Mouse (Mus musculus): Measurements from ENCODE around the gene Qk. TPM values are rescaled to one million over a fixed set of nuclear protein-coding genes. Genes with fewer than 3 reads are reported as not detected.

Gene Qk
- polyA plus RNA-seq, 1 experiment from 2014 or later = 42.5 TPM

- peak overlapping the region; percentile 25 for H3K4me3 ChIP-seq (replicated peaks)
- no peaks in the 10 kb centered on the region for H3K27me3 ChIP-seq
- H3K27ac ChIP-seq = 0 out of 2 replicates have a peak overlapping the region, but pooled peaks have one; percentile 1
- 43% methylated on average over 4 of the region's 4 CpGs for WGBS
- H3K4me1 ChIP-seq (replicated peaks) = peaks cover 26% of the 10 kb centered on the region
- no peaks in the 10 kb centered on the region; the same call in 1 of the 2 replicates for H3K36me3 ChIP-seq
- H3K4me2 ChIP-seq (replicated peaks) = peak overlapping the region; percentile 54
- H3K9me3 ChIP-seq = 0 out of 2 replicates have a peak, but pooled peaks cover 7% of the 10 kb centered on the region
- ATAC-seq = no peak
- H3K9ac ChIP-seq (replicated peaks) = no peak overlapping the region
Observed at GRCm38 (mm10) chr17:10321754-10322153, 2.1 kb upstream of the Qk start.

DNA sequence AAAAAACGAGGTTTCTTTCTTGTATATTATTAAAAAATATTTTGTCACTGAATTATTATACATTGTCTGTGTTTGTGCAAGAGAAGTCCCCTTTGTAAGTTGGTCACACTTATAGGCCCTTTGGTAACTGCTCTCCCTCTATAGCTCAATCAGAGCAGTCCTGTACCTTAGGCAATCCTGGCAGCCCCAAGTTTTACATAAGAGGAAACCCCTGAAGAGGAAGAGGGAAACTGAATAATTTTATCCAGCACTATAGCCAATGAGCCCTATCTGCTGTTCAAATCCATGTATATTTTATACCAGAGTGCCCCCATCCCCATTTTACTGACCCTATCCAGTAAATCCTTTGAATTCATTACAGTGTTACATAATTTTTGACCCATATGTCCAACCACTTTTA lies 1.4 kb upstream of the Qk start:
- no peak for ATAC-seq
- WGBS = 4% methylated on average over 1 of the region's 1 CpGs
- 0 out of 2 replicates have a peak, but pooled peaks cover 7% of the 10 kb centered on the region for H3K9me3 ChIP-seq
- H3K4me1 ChIP-seq (replicated peaks) = peaks cover 28% of the 10 kb centered on the region
- H3K9ac ChIP-seq (replicated peaks) = 0 out of 2 replicates have a peak overlapping the region, but pooled peaks have one; percentile 45
- H3K36me3 ChIP-seq = no peaks in the 10 kb centered on the region; the same call in 1 of the 2 replicates
- H3K27ac ChIP-seq = peak overlapping the region; percentile 1; the same call in 1 of the 2 replicates
- peak overlapping the region; percentile 54 for H3K4me2 ChIP-seq (replicated peaks)
- H3K4me3 ChIP-seq (replicated peaks) = peak overlapping the region; percentile 25
- H3K27me3 ChIP-seq = no peaks in the 10 kb centered on the region

DNA sequence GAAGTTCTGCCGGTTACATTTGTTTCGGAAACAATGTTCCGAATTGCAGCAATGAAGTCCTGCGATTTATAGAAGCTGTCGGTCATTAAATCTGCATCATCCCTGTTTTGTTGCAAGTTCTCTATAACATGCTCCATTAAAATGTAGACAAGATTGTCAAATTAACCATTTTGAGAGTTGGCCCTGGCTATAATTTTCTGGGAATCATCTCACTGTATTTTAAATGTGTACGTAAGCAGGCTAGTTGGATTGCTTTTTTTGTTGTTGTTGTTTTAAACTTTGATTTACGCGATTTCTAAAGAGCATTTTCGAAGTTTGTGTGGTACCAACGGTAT lies 769 bp upstream of the Qk start:
- H3K9ac ChIP-seq (replicated peaks) = peak overlapping the region; percentile 95
- H3K4me1 ChIP-seq (replicated peaks) = peaks cover 28% of the 10 kb centered on the region
- H3K9me3 ChIP-seq = 0 out of 2 replicates have a peak, but pooled peaks cover 6% of the 10 kb centered on the region
- H3K4me2 ChIP-seq (replicated peaks) = peak overlapping the region; percentile 58
- peak overlapping the region; percentile 90 for H3K4me3 ChIP-seq (replicated peaks)
- H3K27me3 ChIP-seq = no peaks in the 10 kb centered on the region
- 13% methylated on average over 10 of the region's 10 CpGs for WGBS
- peak overlapping the region; percentile 99 for H3K27ac ChIP-seq
- no peaks in the 10 kb centered on the region; the same call in 1 of the 2 replicates for H3K36me3 ChIP-seq
- ATAC-seq = no peak

DNA sequence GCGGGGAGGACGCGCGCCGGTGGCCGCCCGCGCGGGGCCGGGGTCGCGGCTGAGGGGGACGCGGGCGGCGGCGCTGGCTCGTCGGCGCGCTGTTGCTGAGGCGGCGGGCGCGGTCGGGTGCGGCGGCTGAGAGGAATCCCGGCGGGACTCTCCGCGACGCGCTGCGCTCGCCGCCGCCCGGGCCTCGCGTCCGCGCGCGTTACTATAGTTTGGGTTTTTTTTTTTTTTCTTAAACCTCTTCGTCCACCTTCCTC lies 296 bp downstream of the Qk start:
- Histone ChIP-seq H3K9me3 (no peaks in the 10 kb centered on the region), H3K36me3 (no peaks in the 10 kb centered on the region), H3K4me3 (replicated peaks) (peak overlapping the region; percentile 90), H3K9ac (replicated peaks) (peak overlapping the region; percentile 98), H3K4me2 (replicated peaks) (peak overlapping the region; percentile 62; the same call in 1 of the 2 replicates), H3K4me1 (replicated peaks) (peaks cover 37% of the 10 kb centered on the region), H3K27me3 (no peaks in the 10 kb centered on the region), H3K27ac (peak overlapping the region; percentile 99)
- WGBS = under 1% methylated on average over 36 of the region's 46 CpGs
- ATAC-seq = 0 out of 2 replicates have a peak, but pooled peaks have one; percentile 11

DNA sequence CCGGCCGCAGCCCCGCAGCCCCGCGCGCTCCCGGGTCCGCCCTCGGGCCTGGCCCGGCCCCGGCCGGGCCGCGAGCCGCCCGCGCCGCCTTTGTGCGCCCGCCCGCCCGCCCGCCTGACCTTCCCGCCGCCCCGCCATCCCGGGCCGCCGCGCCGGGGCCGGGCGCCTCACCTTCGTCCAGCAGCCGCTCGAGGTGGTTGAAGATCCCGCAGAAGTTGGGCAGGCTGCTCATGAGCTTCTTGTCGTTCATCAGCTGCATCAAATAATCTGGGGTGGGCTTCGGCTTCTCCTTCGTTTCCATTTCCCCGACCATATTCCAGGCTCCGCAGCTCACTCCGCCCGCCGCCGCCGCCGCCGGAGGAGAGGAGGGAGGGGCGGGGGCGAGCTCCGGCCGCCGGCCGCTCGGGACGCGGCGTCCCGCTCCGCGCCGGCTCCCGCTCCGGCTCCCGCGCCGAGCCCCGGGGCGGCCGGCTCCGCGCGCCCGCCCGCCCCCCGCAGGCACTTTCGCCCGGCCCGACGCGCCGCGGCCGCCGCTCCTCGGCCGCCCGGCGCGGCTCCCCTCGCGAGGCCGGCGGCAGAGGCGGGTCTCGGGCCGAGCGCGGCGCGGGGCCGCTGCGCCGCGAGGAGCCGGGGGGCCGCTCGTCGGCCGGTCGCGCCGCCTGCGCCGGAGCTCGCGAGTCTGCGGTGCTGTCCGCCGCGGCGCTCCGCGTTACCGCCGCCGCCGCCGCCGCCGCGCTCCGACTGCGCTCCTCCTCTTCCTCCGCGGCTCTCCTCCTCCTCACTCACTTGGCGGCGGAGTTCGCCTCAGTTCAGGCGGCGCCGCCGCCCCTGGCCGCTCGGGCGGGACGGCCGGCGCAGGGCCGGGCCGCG lies 858 bp downstream of the Qk start:
- peak overlapping the region; percentile 90 for H3K4me3 ChIP-seq (replicated peaks)
- peak; percentile 53 for ATAC-seq
- no peaks in the 10 kb centered on the region for H3K9me3 ChIP-seq
- H3K27me3 ChIP-seq = no peaks in the 10 kb centered on the region
- H3K36me3 ChIP-seq = no peaks in the 10 kb centered on the region
- peak overlapping the region; percentile 99 for H3K27ac ChIP-seq
- peak overlapping the region; percentile 62 for H3K4me2 ChIP-seq (replicated peaks)
- peak overlapping the region; percentile 98 for H3K9ac ChIP-seq (replicated peaks)
- H3K4me1 ChIP-seq (replicated peaks) = peaks cover 42% of the 10 kb centered on the region
- WGBS = under 1% methylated on average over 73 of the region's 153 CpGs

- ATAC-seq = no peak
- Histone ChIP-seq H3K4me1 (replicated peaks) (peaks cover 36% of the 10 kb centered on the region), H3K27ac (peak overlapping the region; percentile 99), H3K9ac (replicated peaks) (peak overlapping the region; percentile 98), H3K4me2 (replicated peaks) (peak overlapping the region; percentile 62), H3K4me3 (replicated peaks) (peak overlapping the region; percentile 90), H3K36me3 (no peaks in the 10 kb centered on the region), H3K27me3 (no peaks in the 10 kb centered on the region), H3K9me3 (no peaks in the 10 kb centered on the region)
- under 1% methylated on average over 43 of the region's 46 CpGs for WGBS
Observed at GRCm38 (mm10) chr17:10317981-10318551, 1.6 kb downstream of the Qk start.

DNA sequence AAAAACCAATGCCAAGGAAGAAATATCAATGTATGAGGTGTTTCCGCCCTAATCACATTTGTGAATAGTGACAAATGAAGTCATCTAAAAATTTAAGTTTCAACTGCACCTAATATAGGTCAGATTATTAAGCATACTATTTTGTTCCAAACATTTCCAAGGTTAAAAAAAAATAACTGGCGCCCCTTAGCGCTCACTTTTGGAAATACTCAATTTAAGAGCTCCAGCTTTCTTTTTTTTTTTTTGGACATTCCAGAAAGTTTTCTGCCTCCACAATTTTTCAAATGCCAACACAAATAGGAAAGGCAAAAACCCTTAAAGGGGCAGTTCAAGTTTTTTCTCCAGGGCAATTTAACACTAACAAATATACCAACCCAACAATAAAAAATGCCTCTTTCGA lies 2.5 kb downstream of the Qk start:
- no peak for ATAC-seq
- WGBS = 1% methylated on average over 4 of the region's 4 CpGs
- Histone ChIP-seq H3K4me2 (replicated peaks) (peak overlapping the region; percentile 62), H3K4me1 (replicated peaks) (peaks cover 35% of the 10 kb centered on the region), H3K27me3 (no peaks in the 10 kb centered on the region), H3K27ac (peak overlapping the region; percentile 99), H3K9me3 (no peaks in the 10 kb centered on the region), H3K4me3 (replicated peaks) (peak overlapping the region; percentile 90), H3K36me3 (no peaks in the 10 kb centered on the region), H3K9ac (replicated peaks) (peak overlapping the region; percentile 98)

GRCm38 (mm10) chr17:10316446-10316845 lies 3.2 kb downstream of the Qk start:
- peak overlapping the region; percentile 67 for H3K27ac ChIP-seq
- no peak for ATAC-seq
- peak overlapping the region; percentile 60 for H3K4me2 ChIP-seq (replicated peaks)
- peak overlapping the region; percentile 90 for H3K4me3 ChIP-seq (replicated peaks)
- H3K4me1 ChIP-seq (replicated peaks) = peaks cover 33% of the 10 kb centered on the region
- H3K36me3 ChIP-seq = no peaks in the 10 kb centered on the region
- no peaks in the 10 kb centered on the region for H3K27me3 ChIP-seq
- no peaks in the 10 kb centered on the region for H3K9me3 ChIP-seq
- WGBS = 0% methylated on average over 1 of the region's 1 CpGs
- peak overlapping the region; percentile 59 for H3K9ac ChIP-seq (replicated peaks)

GRCm38 (mm10) chr17:10310046-10310445 lies 9.6 kb downstream of the Qk start:
- Histone ChIP-seq H3K4me1 (replicated peaks) (peaks cover 43% of the 10 kb centered on the region), H3K9ac (replicated peaks) (no peak overlapping the region), H3K4me2 (replicated peaks) (0 out of 2 replicates have a peak overlapping the region, but pooled peaks have one; percentile 9), H3K27me3 (no peaks in the 10 kb centered on the region), H3K27ac (no peak overlapping the region), H3K9me3 (no peaks in the 10 kb centered on the region), H3K4me3 (replicated peaks) (no peak overlapping the region), H3K36me3 (no peaks in the 10 kb centered on the region)
- WGBS = 46% methylated on average over 1 of the region's 1 CpGs
- no peak for ATAC-seq

- peak overlapping the region; percentile 22 for H3K4me3 ChIP-seq (replicated peaks)
- ATAC-seq = peak; percentile 58; the same call in 1 of the 2 replicates
- peaks cover 35% of the 10 kb centered on the region for H3K4me1 ChIP-seq (replicated peaks)
- peak overlapping the region; percentile 43 for H3K4me2 ChIP-seq (replicated peaks)
- 23% methylated on average over 4 of the region's 4 CpGs for WGBS
- H3K36me3 ChIP-seq = no peaks in the 10 kb centered on the region
- peak overlapping the region; percentile 46 for H3K9ac ChIP-seq (replicated peaks)
- H3K27me3 ChIP-seq = no peaks in the 10 kb centered on the region
- H3K27ac ChIP-seq = peak overlapping the region; percentile 51; the same call in 1 of the 2 replicates
- no peaks in the 10 kb centered on the region for H3K9me3 ChIP-seq
Observed at GRCm38 (mm10) chr17:10309135-10309623, 10.5 kb downstream of the Qk start.

GRCm38 (mm10) chr17:10306424-10306823 lies 13.2 kb downstream of the Qk start:
- no peaks in the 10 kb centered on the region for H3K27me3 ChIP-seq
- H3K4me1 ChIP-seq (replicated peaks) = peaks cover 25% of the 10 kb centered on the region
- H3K4me2 ChIP-seq (replicated peaks) = no peak overlapping the region
- no peak overlapping the region for H3K27ac ChIP-seq
- 68% methylated on average over 2 of the region's 2 CpGs for WGBS
- ATAC-seq = no peak
- no peaks in the 10 kb centered on the region for H3K36me3 ChIP-seq
- no peak overlapping the region for H3K9ac ChIP-seq (replicated peaks)
- H3K9me3 ChIP-seq = no peaks in the 10 kb centered on the region
- H3K4me3 ChIP-seq (replicated peaks) = no peak overlapping the region

- Histone ChIP-seq H3K4me3 (replicated peaks) (no peak overlapping the region), H3K4me2 (replicated peaks) (no peak overlapping the region), H3K36me3 (no peaks in the 10 kb centered on the region), H3K9ac (replicated peaks) (no peak overlapping the region), H3K27ac (no peak overlapping the region), H3K4me1 (replicated peaks) (peaks cover 10% of the 10 kb centered on the region), H3K27me3 (no peaks in the 10 kb centered on the region), H3K9me3 (no peaks in the 10 kb centered on the region)
- no peak for ATAC-seq
Observed at GRCm38 (mm10) chr17:10304001-10304400, 15.7 kb downstream of the Qk start.
